Mouse (Mus musculus) heart, postnatal 0 days (tissue): ENCODE measurements at regions not wholly inside any gene's neighbourhood (a gene's known extent, or its start where the extent isn't known, plus 50 kb on each side); places are given as distances from the start of the nearest gene placed in this dataset.

Source experiments
- CTCF ChIP-seq: IDR thresholded peaks from 2 replicates; pipeline ENCODE4 v1.5.1; 2016; ENCODE audit warnings: antibody characterized with exemption, control low read depth, low read depth
- EP300 ChIP-seq: IDR thresholded peaks from 2 replicates; pipeline ENCODE4 v1.6.1; 2016; ENCODE audit warnings: antibody characterized with exemption, low read depth

GRCm38 (mm10) chr7:72973771-72974170 is 401.5 kb upstream of the Rgma start:
- no peak for TF ChIP-seq CTCF
- no peak for TF ChIP-seq EP300
